Mouse (Mus musculus) heart, embryonic 11.5 days (tissue): ENCODE data around the gene Eya2. TPM values are rescaled to one million over a fixed set of nuclear protein-coding genes. Genes with fewer than 3 reads are reported as not detected.

Source experiments
- ATAC-seq: fragments of 200-750 bp; cut with Nextera tagmentation; replicated peaks from 2 replicates; pipeline ENCODE4 v1.8.0; 2017; ENCODE audit warnings: moderate library complexity; ENCODE audit not compliant: insufficient number of reproducible peaks, low FRiP score, low TSS enrichment
- H3K27ac ChIP-seq: fragments of 300-500 bp; sonication (generic); 2 replicates; pipeline ENCODE4 v1.5.1; 2014; ENCODE audit warnings: mild to moderate bottlenecking, low read depth, low read length
- H3K27me3 ChIP-seq: fragments of 300-500 bp; sonication (generic); 2 replicates; pipeline ENCODE4 v1.6.1; 2014; ENCODE audit warnings: mild to moderate bottlenecking, low read length, mixed read lengths; ENCODE audit not compliant: control insufficient read depth, insufficient read depth
- H3K36me3 ChIP-seq: fragments of 300-500 bp; sonication (generic); 2 replicates; pipeline ENCODE4 v1.6.1; 2014; ENCODE audit warnings: mild to moderate bottlenecking, low read length, moderate library complexity, mixed read lengths; ENCODE audit not compliant: control insufficient read depth, insufficient read depth
- H3K4me1 ChIP-seq: fragments of 300-500 bp; sonication (generic); 2 replicates; pipeline ENCODE4 v1.6.1; 2014; ENCODE audit warnings: low read length; ENCODE audit not compliant: control insufficient read depth, insufficient read depth
- H3K4me2 ChIP-seq: fragments of 300-500 bp; sonication (generic); 2 replicates; pipeline ENCODE4 v1.6.1; 2014; ENCODE audit warnings: mild to moderate bottlenecking, moderate library complexity
- H3K4me3 ChIP-seq: fragments of 300-500 bp; sonication (generic); 2 replicates; pipeline ENCODE4 v1.5.1; 2014; ENCODE audit warnings: low read depth, low read length
- H3K9ac ChIP-seq: fragments of 300-500 bp; sonication (generic); 2 replicates; pipeline ENCODE4 v1.6.1; 2014; ENCODE audit warnings: mild to moderate bottlenecking, low read depth, low read length, moderate library complexity
- H3K9me3 ChIP-seq: fragments of 300-500 bp; sonication (generic); replicated peaks from 2 replicates; pipeline ENCODE4 v1.6.1; 2016; ENCODE audit warnings: low read length; ENCODE audit not compliant: control insufficient read depth
- WGBS: fragments of 180-500 bp; shearing (Covaris S2); extraction: QIAGEN DNeasy Blood & Tissue Kit; methylation state at CpG from one replicate; pipeline ENCODE4 v1.1.7; 2014; ENCODE audit not compliant: insufficient replicate concordance; 5-methylcytosine and 5-hydroxymethylcytosine counted together
- polyA plus RNA-seq: library from polyadenylated mRNA; unstranded; fragments of >200 nt; fragmentation: Nextera tagmentation; extraction: Ambion mirVana; gene quantifications from 2 replicates; pipeline ENCODE4 v1.2.1, GENCODE M21; 2014

Eya2 gene
- polyA plus RNA-seq, 1 experiment from 2014 or later: 0.72 TPM

DNA sequence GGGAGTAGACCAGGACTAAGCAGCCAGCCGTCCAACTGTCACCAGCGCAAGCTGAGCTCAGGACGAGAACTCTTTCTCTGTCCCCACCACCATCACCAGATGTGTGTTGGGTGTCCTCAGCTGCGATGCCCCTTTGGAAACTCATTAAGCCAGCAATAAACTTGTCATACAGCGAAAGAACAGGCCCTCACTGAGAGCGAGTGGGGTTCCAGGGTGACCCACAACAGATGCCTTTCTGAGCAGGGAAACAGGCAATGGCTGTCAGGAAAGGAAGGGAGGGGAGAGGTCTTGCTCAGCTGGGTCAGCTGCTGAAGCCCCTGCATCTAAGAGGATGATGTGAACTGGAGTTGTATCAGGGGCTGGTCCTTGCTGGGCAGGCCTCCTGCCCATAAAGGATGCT is 2.7 kb downstream of the Eya2 start:
- no peak for ATAC-seq
- Histone ChIP-seq H3K27me3 (peaks cover 60% of the 10 kb centered on the region), H3K27ac (no peak overlapping the region), H3K4me3 (no peak overlapping the region), H3K9ac (no peak overlapping the region), H3K36me3 (no peaks in the 10 kb centered on the region), H3K4me2 (no peak overlapping the region), H3K9me3 (no peaks in the 10 kb centered on the region), H3K4me1 (peaks cover 4% of the 10 kb centered on the region; the same call in 1 of the 2 replicates)
- 73% methylated on average over 6 of the region's 6 CpGs for WGBS

DNA sequence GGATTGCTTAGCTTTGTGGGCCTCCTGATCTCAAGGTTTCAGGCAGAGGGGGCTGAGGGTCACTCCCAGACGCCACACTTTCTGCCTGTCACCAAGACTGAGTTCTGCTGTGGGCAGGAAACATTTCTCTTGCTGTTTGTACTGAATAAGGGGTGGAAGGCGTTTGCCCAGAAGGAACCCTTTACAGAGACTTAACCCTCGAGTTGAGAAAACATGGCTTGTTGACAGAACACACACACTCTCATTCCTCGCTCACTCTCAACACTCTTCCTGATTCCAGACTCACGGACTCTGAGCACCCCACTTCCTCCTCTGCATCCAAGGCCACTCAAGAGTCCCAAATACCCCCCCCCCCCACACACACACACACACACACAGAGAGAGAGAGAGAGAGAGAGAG is 3.3 kb downstream of the Eya2 start:
- ATAC-seq: no peak
- H3K27ac ChIP-seq: no peak overlapping the region
- H3K27me3 ChIP-seq: peaks cover 59% of the 10 kb centered on the region
- WGBS: 26% methylated on average over 5 of the region's 5 CpGs
- no peak overlapping the region for H3K4me2 ChIP-seq
- no peak overlapping the region for H3K9ac ChIP-seq
- no peaks in the 10 kb centered on the region for H3K36me3 ChIP-seq
- H3K4me1 ChIP-seq: peaks cover 4% of the 10 kb centered on the region; the same call in 1 of the 2 replicates
- H3K9me3 ChIP-seq: no peaks in the 10 kb centered on the region
- H3K4me3 ChIP-seq: no peak overlapping the region

DNA sequence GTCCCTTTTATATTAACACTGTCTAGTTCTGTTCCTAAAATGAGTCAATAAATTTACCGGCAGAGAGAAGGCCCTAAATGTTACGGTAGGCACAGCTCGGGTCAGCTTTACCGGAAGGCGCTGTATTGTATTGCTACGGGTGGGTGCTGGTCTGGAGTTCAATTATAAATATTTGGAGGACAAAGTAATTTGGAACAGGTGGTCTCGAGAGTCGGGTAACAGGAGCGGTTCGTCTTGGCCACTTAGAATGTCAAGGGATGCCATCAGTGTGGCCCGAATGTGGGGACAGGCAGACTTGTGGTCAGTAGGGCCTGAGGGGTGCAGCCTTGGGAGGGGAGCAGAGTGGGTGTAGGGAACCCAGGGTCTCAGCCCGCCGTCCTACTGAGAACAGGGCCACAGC is 4.7 kb downstream of the Eya2 start:
- Histone ChIP-seq H3K27me3 (peaks cover 44% of the 10 kb centered on the region), H3K4me3 (no peak overlapping the region), H3K9ac (no peak overlapping the region), H3K36me3 (no peaks in the 10 kb centered on the region), H3K4me1 (peaks cover 4% of the 10 kb centered on the region; the same call in 1 of the 2 replicates), H3K27ac (no peak overlapping the region), H3K4me2 (no peak overlapping the region), H3K9me3 (no peaks in the 10 kb centered on the region)
- ATAC-seq: no peak
- WGBS: 74% methylated on average over 13 of the region's 13 CpGs

DNA sequence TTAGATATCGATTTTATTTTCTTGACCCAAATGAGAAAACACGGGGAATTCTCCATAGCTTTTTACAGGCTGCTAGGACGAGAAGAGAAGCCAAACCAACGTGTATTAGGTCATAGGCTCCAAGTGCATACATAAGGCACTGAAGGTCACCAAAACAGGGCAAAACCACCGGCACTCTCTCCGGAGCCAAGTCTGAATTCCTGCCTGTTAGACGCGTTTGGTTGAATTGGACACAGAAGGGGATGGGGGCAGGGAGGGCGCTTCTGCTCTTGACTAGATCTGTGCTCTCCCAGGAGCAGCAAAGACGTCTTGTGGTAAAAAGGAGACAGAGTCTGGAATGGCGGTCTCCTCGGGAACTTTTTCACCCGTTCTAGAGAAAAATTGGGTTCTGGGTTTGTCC is 6.1 kb downstream of the Eya2 start:
- Histone ChIP-seq H3K4me3 (no peak overlapping the region), H3K36me3 (no peaks in the 10 kb centered on the region), H3K9me3 (no peaks in the 10 kb centered on the region), H3K27me3 (peaks cover 31% of the 10 kb centered on the region), H3K9ac (no peak overlapping the region), H3K4me1 (no peaks in the 10 kb centered on the region), H3K27ac (no peak overlapping the region), H3K4me2 (no peak overlapping the region)
- no peak for ATAC-seq
- 44% methylated on average over 13 of the region's 13 CpGs for WGBS

DNA sequence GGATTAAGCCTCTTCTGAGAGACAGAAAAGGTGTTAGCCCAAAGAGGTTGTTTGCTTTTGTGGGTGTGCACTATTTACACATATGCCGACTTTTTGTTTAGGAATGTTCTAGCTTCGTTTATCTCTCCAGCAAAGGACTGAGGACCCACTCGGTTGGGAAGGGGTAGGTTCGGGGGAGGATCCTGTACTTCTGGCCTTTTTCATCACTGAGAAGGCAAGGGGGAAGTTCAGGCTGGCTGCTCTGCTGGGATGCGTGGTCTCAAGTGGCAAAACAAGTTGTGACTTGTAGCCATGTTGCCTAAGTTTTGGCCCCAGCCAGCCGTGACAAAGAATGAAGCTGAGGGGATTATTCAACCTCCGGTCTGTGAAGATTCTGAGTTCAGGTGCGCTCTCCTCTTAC is 6.8 kb downstream of the Eya2 start:
- ATAC-seq: no peak
- Histone ChIP-seq H3K9ac (no peak overlapping the region), H3K4me2 (no peak overlapping the region), H3K4me3 (no peak overlapping the region), H3K9me3 (no peaks in the 10 kb centered on the region), H3K36me3 (no peaks in the 10 kb centered on the region), H3K27ac (no peak overlapping the region), H3K27me3 (peaks cover 25% of the 10 kb centered on the region), H3K4me1 (no peaks in the 10 kb centered on the region)
- 47% methylated on average over 8 of the region's 8 CpGs for WGBS

DNA sequence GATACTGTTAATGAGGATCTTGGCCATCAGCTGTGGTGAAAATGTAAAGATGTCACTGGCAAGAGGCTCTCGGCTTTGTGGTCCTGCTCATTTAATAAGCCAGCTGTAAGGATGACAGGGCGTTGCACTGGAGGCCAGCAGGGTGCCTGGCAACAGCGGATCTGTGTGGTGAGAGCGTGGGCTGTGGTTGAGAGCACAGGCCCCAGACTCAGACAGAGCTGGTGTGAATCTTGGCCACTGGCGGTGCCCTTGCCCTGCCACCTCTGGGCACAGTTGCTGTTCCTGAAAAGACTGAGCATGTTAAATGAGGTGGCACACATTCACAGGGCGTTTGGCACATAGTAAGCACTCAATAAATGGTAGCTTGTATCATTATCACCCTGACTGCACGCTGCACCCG is 8.9 kb downstream of the Eya2 start:
- ATAC-seq: no peak
- Histone ChIP-seq H3K4me1 (no peaks in the 10 kb centered on the region), H3K9me3 (no peaks in the 10 kb centered on the region), H3K4me3 (no peak overlapping the region), H3K27me3 (peaks cover 14% of the 10 kb centered on the region), H3K36me3 (no peaks in the 10 kb centered on the region), H3K9ac (no peak overlapping the region), H3K27ac (no peak overlapping the region), H3K4me2 (no peak overlapping the region)
- 71% methylated on average over 8 of the region's 8 CpGs for WGBS

DNA sequence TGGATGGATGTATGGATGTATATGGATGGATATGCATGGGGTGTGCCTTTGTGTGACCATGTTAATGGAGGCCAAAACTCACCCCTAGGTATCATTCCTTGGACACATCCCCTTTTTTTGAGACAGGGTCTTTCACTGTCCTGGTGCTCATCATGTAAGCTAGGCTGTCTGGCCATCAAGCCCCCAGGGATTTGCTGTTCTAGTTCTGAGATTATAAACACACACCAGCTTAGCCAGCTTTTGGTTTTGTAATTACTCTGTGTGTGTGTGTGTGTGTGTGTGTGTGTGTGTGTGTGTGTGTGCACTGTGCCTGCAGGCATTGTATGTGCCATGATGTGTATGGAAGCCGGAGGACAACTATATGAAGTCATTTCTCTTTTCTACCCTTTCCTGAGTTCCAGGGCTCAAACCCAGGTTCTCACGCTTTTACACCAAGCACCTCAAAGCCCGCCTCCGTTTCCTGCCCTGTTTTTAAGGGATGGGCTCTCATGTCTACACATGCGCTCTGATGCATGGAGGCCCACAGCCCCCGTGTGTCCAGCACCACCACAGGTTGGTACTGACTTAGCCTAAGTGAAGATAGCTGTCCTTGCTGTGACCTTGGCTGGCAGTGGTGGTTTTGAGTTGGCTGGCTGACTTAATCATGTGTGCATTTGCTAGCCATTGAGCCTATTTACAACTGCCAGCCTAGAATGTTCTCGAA is 16.9 kb downstream of the Eya2 start:
- Histone ChIP-seq H3K27ac (no peak overlapping the region), H3K27me3 (peaks cover 7% of the 10 kb centered on the region; the same call in 1 of the 2 replicates), H3K4me2 (no peak overlapping the region), H3K4me1 (no peaks in the 10 kb centered on the region), H3K9ac (no peak overlapping the region), H3K36me3 (no peaks in the 10 kb centered on the region), H3K4me3 (no peak overlapping the region), H3K9me3 (no peaks in the 10 kb centered on the region)
- ATAC-seq: no peak
- 81% methylated on average over 7 of the region's 7 CpGs for WGBS

DNA sequence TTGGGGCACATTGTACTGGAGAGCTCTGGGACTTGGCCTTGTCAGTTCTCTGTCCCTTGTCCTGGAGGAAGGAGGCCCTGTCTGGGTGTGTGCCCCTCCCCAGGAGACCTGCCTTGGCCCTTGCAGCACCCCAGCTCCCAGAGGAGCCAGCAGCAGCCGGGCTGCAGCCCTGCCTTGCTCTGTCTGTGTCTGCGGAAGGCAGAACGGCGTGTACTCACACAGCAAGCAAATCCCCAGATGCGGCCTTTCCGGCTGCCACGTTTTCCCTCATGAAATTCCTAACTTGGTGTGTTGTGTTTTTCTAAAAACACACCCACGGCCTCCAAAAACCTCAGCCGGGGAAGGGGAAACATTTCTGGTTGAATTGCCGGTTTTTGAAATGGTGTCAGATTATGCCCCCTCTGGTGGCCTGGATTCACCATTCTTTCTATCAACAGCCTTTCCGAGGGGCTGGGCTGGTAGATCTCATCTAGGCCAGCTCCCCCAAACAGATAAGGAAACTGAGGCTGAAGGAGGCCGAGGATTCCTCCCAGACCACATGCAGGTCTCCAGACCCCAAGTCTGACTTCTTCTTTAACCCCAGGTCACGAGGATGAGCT is 19.0 kb downstream of the Eya2 start:
- Histone ChIP-seq H3K4me3 (no peak overlapping the region), H3K4me1 (no peaks in the 10 kb centered on the region), H3K36me3 (no peaks in the 10 kb centered on the region), H3K4me2 (no peak overlapping the region), H3K27ac (no peak overlapping the region), H3K9me3 (no peaks in the 10 kb centered on the region), H3K27me3 (peaks cover 4% of the 10 kb centered on the region; the same call in 1 of the 2 replicates), H3K9ac (no peak overlapping the region)
- WGBS: 67% methylated on average over 13 of the region's 13 CpGs
- ATAC-seq: no peak

DNA sequence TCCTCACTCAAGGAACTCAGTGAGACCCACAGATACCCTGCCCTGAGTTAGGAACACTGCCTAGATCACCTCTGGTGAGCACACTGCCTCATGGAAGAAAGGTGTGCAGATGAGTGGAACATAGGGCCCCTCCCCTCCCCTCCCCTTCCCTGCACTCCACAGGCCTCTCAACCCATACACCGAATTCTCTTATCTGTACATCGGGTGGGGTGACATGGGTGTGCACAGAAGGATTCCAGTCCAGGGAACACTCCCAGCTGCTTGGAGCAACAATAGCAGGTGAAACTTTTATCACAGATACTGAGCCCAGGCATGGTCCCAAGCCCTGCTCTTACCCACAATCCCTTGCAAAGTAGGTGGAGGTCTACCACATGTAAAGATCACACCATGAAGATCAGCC is 26.7 kb downstream of the Eya2 start:
- no peak for ATAC-seq
- no peak overlapping the region for H3K27ac ChIP-seq
- no peak overlapping the region for H3K9ac ChIP-seq
- WGBS: 71% methylated on average over 2 of the region's 2 CpGs
- no peaks in the 10 kb centered on the region for H3K9me3 ChIP-seq
- no peaks in the 10 kb centered on the region for H3K36me3 ChIP-seq
- H3K4me1 ChIP-seq: no peaks in the 10 kb centered on the region
- H3K4me2 ChIP-seq: no peak overlapping the region
- H3K4me3 ChIP-seq: no peak overlapping the region
- no peaks in the 10 kb centered on the region for H3K27me3 ChIP-seq
